Mouse (Mus musculus) ES-E14 (cell line): ENCODE results near the gene Rnls. TPM values are rescaled to one million over a fixed set of nuclear protein-coding genes. Genes with fewer than 3 reads are reported as not detected.

Experiments used
- DNase-seq: peaks from one replicate; pipeline ENCODE4 v3.0.0-alpha.2; 2013; ENCODE audit warnings: low read depth, low spot score
- H3K27ac ChIP-seq: 2 replicates; pipeline ENCODE4 v1.5.1; 2012; ENCODE audit warnings: low read depth, mild to moderate bottlenecking, low read length, moderate library complexity, mixed read lengths; ENCODE audit not compliant: poor library complexity, insufficient read depth, severe bottlenecking
- H3K36me3 ChIP-seq: 2 replicates; pipeline ENCODE4 v1.6.1; 2012; ENCODE audit warnings: mild to moderate bottlenecking, low read length, moderate library complexity, mixed read lengths; ENCODE audit not compliant: control insufficient read depth, poor library complexity, insufficient read depth, severe bottlenecking
- H3K4me1 ChIP-seq, 2 experiments: fragments of 150-350 bp in 1 of 2; sonication (generic) in 1 of 2; 2 replicates each; pipeline ENCODE4 v1.6.1; 2012; ENCODE audit warnings: low read length in 2 of 2, mild to moderate bottlenecking in 1 of 2, mixed read lengths in 1 of 2; ENCODE audit not compliant: control insufficient read depth in 2 of 2, insufficient read depth in 2 of 2, poor library complexity in 1 of 2
- H3K4me3 ChIP-seq, 2 experiments: fragments of 150-350 bp in 1 of 2; sonication (generic) in 1 of 2; 2 replicates each; pipeline ENCODE4 v1.5.1; 2012; ENCODE audit warnings: low read length in 2 of 2, low read depth in 1 of 2, mild to moderate bottlenecking in 1 of 2, mixed read lengths in 1 of 2; ENCODE audit not compliant: insufficient read depth in 1 of 2, poor library complexity in 1 of 2, severe bottlenecking in 1 of 2
- H3K9ac ChIP-seq: 2 replicates; pipeline ENCODE4 v1.6.1; 2012; ENCODE audit warnings: low read depth, mild to moderate bottlenecking, low read length, mixed read lengths; ENCODE audit not compliant: poor library complexity, insufficient read depth, severe bottlenecking
- H3K9me3 ChIP-seq: fragments of 150-350 bp; sonication (generic); 2 replicates; pipeline ENCODE4 v1.6.1; 2012; ENCODE audit warnings: low read depth, mild to moderate bottlenecking, low read length; ENCODE audit not compliant: control insufficient read depth, insufficient read depth
- CHD2 ChIP-seq: IDR thresholded peaks from 2 replicates; pipeline ENCODE4 v1.6.1; 2014; ENCODE audit warnings: mild to moderate bottlenecking, low read depth, low read length, inconsistent platforms
- HCFC1 ChIP-seq: IDR thresholded peaks from 2 replicates; pipeline ENCODE4 v1.6.1; 2012; ENCODE audit warnings: low read length, inconsistent platforms, borderline replicate concordance; ENCODE audit not compliant: insufficient read depth
- MAFK ChIP-seq: IDR thresholded peaks from 2 replicates; pipeline ENCODE4 v1.6.1; 2014; ENCODE audit warnings: mild to moderate bottlenecking, low read depth, low read length, inconsistent platforms; ENCODE audit not compliant: insufficient read depth
- ZC3H11A ChIP-seq: IDR thresholded peaks from 2 replicates; pipeline ENCODE4 v1.6.1; 2012; ENCODE audit warnings: low read depth, mild to moderate bottlenecking, inconsistent platforms, low read length, borderline replicate concordance
- ZNF384 ChIP-seq: IDR thresholded peaks from 2 replicates; pipeline ENCODE4 v1.6.1; 2012; ENCODE audit warnings: low read depth, low read length, inconsistent platforms
- in situ Hi-C, 2 experiments: fragments of 600-800 bp; cut with MboI; formaldehyde crosslinking; loops; one replicate each; pipeline ENCODE4 v1.15.1; 2025; ENCODE audit warnings: low sequenced_read_pairs in 2 of 2, inconsistent platforms in 1 of 2; ENCODE audit not compliant: unreplicated experiment in 2 of 2
- total RNA-seq: library from RNA; depleted of rRNA; stranded (reverse); fragments of 300-350 nt; gene quantifications from 2 replicates; pipeline ENCODE4 v1.2.3, GENCODE M21; 2012

The Rnls gene
- total RNA-seq, 1 experiment: 0.80 TPM

DNA sequence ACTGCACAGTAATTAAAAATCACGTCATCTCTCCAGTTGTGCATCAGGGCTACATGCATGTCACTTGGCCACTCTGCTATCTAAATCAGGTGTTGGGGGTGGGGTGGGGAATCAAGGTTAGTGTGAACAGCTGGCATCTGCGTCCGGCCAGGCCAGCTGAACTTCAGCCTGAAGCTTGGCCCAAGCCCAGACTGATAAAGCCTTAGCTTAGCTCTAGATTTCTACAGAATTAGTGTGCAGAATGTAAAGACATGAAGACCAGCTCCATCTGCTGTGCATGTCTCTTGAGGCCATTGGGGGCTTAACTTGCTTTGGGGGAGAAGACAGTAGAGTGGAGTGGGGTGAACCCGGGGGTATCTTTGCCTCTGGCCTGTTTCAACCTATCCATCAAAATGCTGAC lies 292.1 kb downstream of the Rnls start:
- H3K4me3 ChIP-seq: no peak overlapping the region
- H3K27ac ChIP-seq: no peak overlapping the region
- no peaks in the 10 kb centered on the region for H3K9me3 ChIP-seq
- H3K9ac ChIP-seq: no peak overlapping the region
- no peaks in the 10 kb centered on the region for H3K36me3 ChIP-seq
- H3K4me1 ChIP-seq: no peaks in the 10 kb centered on the region
- DNase-seq: no peak
- no peak for TF ChIP-seq ZNF384
- in situ Hi-C loops: no loop called here

- no peak overlapping the region for H3K4me3 ChIP-seq
- H3K9me3 ChIP-seq: no peaks in the 10 kb centered on the region
- H3K27ac ChIP-seq: no peak overlapping the region
- no peaks in the 10 kb centered on the region for H3K36me3 ChIP-seq
- no peaks in the 10 kb centered on the region for H3K4me1 ChIP-seq
- no peak for TF ChIP-seq CHD2
- TF ChIP-seq MAFK: no peak
- no peak for TF ChIP-seq ZC3H11A
- TF ChIP-seq HCFC1: no peak
- TF ChIP-seq ZNF384: no peak
- no peak for DNase-seq
- in situ Hi-C loops: no loop called here
- no peak overlapping the region for H3K9ac ChIP-seq
These were observed 292.8 kb downstream of the Rnls start for GRCm38 (mm10) chr19:33099201-33099788.

DNA sequence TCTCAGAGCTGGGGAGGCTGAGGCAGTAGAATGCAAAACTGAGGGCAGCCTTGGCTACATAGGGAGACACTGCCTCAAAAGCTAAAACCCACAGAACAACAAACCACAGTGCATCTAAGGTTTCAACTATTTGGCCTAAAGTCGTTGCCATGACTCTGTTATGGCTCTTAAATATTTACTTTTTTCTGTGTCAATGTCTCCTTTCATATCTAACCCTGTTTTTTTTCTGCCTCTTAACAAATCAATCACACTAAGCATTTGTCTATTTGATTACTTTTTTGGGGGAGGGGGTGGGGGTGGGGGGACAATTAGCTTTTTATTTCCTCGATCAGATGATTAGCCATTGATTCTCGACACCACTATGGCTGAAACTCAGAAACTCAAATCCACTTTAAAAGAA lies 294.4 kb downstream of the Rnls start:
- TF ChIP-seq ZC3H11A: no peak
- TF ChIP-seq MAFK: no peak
- TF ChIP-seq HCFC1: no peak
- no peak for TF ChIP-seq CHD2
- no peak for TF ChIP-seq ZNF384
- no peak overlapping the region for H3K9ac ChIP-seq
- H3K4me3 ChIP-seq: no peak overlapping the region

DNA sequence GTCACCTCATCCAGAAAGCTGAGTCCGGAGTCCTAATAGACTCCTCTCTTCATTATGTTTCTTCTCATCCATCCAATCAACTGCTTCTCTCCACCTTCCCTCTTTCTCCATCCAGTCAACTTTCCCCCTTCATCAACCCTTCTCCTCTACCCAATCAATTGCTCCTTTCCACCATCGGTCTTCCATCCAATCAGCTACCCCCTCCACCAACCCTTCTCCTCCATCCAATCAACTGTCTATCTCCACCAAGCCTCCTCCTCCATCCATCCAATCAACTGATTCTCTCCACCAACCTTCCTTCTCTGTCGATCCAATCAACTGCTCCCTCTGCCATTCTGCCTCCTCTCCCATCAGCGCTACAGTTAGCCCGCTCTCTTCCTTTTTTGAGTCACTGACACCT lies 295.5 kb downstream of the Rnls start:
- DNase-seq: no peak
- no peak for TF ChIP-seq CHD2
- TF ChIP-seq MAFK: no peak
- no peak for TF ChIP-seq ZNF384
- TF ChIP-seq ZC3H11A: no peak
- no peak for TF ChIP-seq HCFC1
- Histone ChIP-seq H3K27ac (no peak overlapping the region), H3K9ac (no peak overlapping the region), H3K36me3 (no peaks in the 10 kb centered on the region), H3K4me3 (no peak overlapping the region), H3K4me1 (no peaks in the 10 kb centered on the region), H3K9me3 (no peaks in the 10 kb centered on the region)
- in situ Hi-C loops: no loop called here

More for the DNA sequence above, 294.4 kb downstream of the Rnls start:
- no peak for DNase-seq
- H3K36me3 ChIP-seq: no peaks in the 10 kb centered on the region
- no peak overlapping the region for H3K27ac ChIP-seq
- H3K4me1 ChIP-seq: no peaks in the 10 kb centered on the region
- H3K9me3 ChIP-seq: no peaks in the 10 kb centered on the region
- in situ Hi-C loops: no loop called here

DNA sequence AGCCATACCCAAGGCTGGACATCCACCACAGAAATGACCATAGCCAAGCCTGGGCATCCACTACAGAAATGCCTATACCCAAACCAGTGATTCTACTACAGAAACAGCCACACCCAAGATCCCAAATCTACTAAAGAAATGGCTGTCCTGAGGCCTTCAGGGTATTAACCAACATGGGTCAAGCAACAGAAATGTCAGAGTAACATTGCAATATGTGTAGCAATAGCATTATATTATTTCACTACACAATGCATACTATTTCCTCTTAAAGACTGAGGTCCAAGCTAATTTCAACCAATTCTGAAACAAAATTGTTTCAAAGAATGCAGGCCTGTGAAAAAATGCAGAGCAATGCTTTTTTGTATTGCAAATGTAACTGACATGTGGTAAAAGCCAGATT lies 299.5 kb downstream of the Rnls start:
- Histone ChIP-seq H3K9ac (no peak overlapping the region), H3K36me3 (no peaks in the 10 kb centered on the region), H3K9me3 (no peaks in the 10 kb centered on the region), H3K27ac (no peak overlapping the region), H3K4me3 (no peak overlapping the region), H3K4me1 (no peaks in the 10 kb centered on the region)
- DNase-seq: no peak
- in situ Hi-C loops: no loop called here
- TF ChIP-seq ZNF384 (no peak), ZC3H11A (no peak), CHD2 (no peak), HCFC1 (no peak), MAFK (no peak)
